Comparison of ENCODE assay signal across 8 mouse cellular contexts in genomic region chr1:74296477-74296876, GRCm38 (mm10). TPM values are rescaled to one million over a fixed set of nuclear protein-coding genes. Genes with fewer than 3 reads are reported as not detected.
DNase-seq lines count a peak whose midpoint lies in the region; ATAC-seq and TF ChIP-seq lines count a peak whose summit lies in the region.

No protein-coding gene starts in this region.

- no peak overlapping the region for H3K4me2 ChIP-seq in limb, embryonic 11.5 days (ENCODE audit: low read depth, severe bottlenecking)
- no peak overlapping the region for H3K4me2 ChIP-seq in neural tube, embryonic 15.5 days

- WGBS in cerebellum, adult 2 months, result 40% methylated on average over 6 of the region's 6 CpGs
- 12% methylated on average over 6 of the region's 6 CpGs for WGBS in lung, adult 2 months
- WGBS in limb, embryonic 11.5 days, result 52% methylated on average over 6 of the region's 6 CpGs
- 72% methylated on average over 6 of the region's 6 CpGs for WGBS in neural tube, embryonic 15.5 days

- peak overlapping the region; percentile 71 for H3K27ac ChIP-seq in cerebellum, adult 2 months (ENCODE audit: insufficient read depth, low read length)
- peak overlapping the region; percentile 81 for H3K27ac ChIP-seq in limb, embryonic 11.5 days (replicated peaks; ENCODE audit: low read depth, low read length)
- peak overlapping the region; percentile 83 for H3K27ac ChIP-seq in neural tube, embryonic 15.5 days (replicated peaks)

- DNase-seq in cerebellum, adult 2 months, result no peak
- DNase-seq in cerebellum, postnatal 4 days (ENCODE audit: low spot score in 2 of 2), result no peak
- DNase-seq in lung, adult 2 months, result peak; percentile 54
- DNase-seq in lung, postnatal 14 days, result no peak
- DNase-seq in limb, embryonic 11.5 days (ENCODE audit: low spot score), result no peak
- DNase-seq in adrenal gland, postnatal 25 days, result no peak
- no peak for DNase-seq in thymus, postnatal 0 days (ENCODE audit: low spot score)

- no peaks in the 10 kb centered on the region for H3K36me3 ChIP-seq in limb, embryonic 11.5 days (ENCODE audit: control insufficient read depth, insufficient read depth, low read length)
- peaks cover 17% of the 10 kb centered on the region for H3K36me3 ChIP-seq in neural tube, embryonic 15.5 days

- no peak for TF ChIP-seq CTCF in cerebellum, adult 2 months (IDR thresholded peaks at IDR 0.05; ENCODE audit: borderline replicate concordance, insufficient read depth, low read depth, low read length)
- no peak for TF ChIP-seq CTCF in lung, adult 2 months (IDR thresholded peaks at IDR 0.05; ENCODE audit: insufficient read depth, low read length)

- no peak for TF ChIP-seq POLR2A in cerebellum, adult 2 months (IDR thresholded peaks at IDR 0.05; ENCODE audit: borderline replicate concordance, insufficient read depth, low read length)
- TF ChIP-seq POLR2A in lung, adult 2 months (IDR thresholded peaks at IDR 0.05; ENCODE audit: borderline replicate concordance, extremely low read depth, low read depth, low read length), result no peak

- H3K4me1 ChIP-seq in cerebellum, adult 2 months (ENCODE audit: control insufficient read depth, insufficient read depth, low read length), result peaks cover 61% of the 10 kb centered on the region
- peaks cover 63% of the 10 kb centered on the region for H3K4me1 ChIP-seq in lung, adult 2 months (ENCODE audit: control insufficient read depth, insufficient read depth, low read length)
- peaks cover 19% of the 10 kb centered on the region for H3K4me1 ChIP-seq in limb, embryonic 11.5 days (ENCODE audit: control insufficient read depth, insufficient read depth, low read length)
- H3K4me1 ChIP-seq in neural tube, embryonic 15.5 days, result peaks cover 48% of the 10 kb centered on the region

- H3K27me3 ChIP-seq in cerebellum, adult 2 months (ENCODE audit: control insufficient read depth, insufficient read depth, low read length), result no peaks in the 10 kb centered on the region
- H3K27me3 ChIP-seq in limb, embryonic 11.5 days (ENCODE audit: control insufficient read depth, insufficient read depth, low read length), result no peaks in the 10 kb centered on the region
- H3K27me3 ChIP-seq in neural tube, embryonic 15.5 days (replicated peaks), result no peaks in the 10 kb centered on the region

- no peak overlapping the region for H3K4me3 ChIP-seq in cerebellum, adult 2 months (replicated peaks; ENCODE audit: insufficient read depth, low read depth, low read length)
- no peak overlapping the region for H3K4me3 ChIP-seq in lung, adult 2 months (replicated peaks; ENCODE audit: extremely low read depth, low read depth, low read length)
- H3K4me3 ChIP-seq in limb, embryonic 11.5 days (ENCODE audit: low read depth, low read length), result no peak overlapping the region
- no peak overlapping the region for H3K4me3 ChIP-seq in neural tube, embryonic 15.5 days (replicated peaks)

- H3K9me3 ChIP-seq in limb, embryonic 11.5 days (ENCODE audit: control insufficient read depth, low read length), result no peaks in the 10 kb centered on the region
- no peaks in the 10 kb centered on the region for H3K9me3 ChIP-seq in neural tube, embryonic 15.5 days (replicated peaks)

- H3K9ac ChIP-seq in limb, embryonic 11.5 days (ENCODE audit: low read length), result 0 out of 2 replicates have a peak overlapping the region, but pooled peaks have one; percentile 9
- 0 out of 2 replicates have a peak overlapping the region, but pooled peaks have one; percentile 7 for H3K9ac ChIP-seq in neural tube, embryonic 15.5 days (replicated peaks)

- no peak for ATAC-seq in limb, embryonic 11.5 days (ENCODE audit: insufficient number of reproducible peaks, low FRiP score, low TSS enrichment, low read depth)
- ATAC-seq in neural tube, embryonic 15.5 days (ENCODE audit: low FRiP score), result no peak

RNA-seq across cellular contexts. Expression of gene Tmbim1, which starts 8.9 kb away (rescaled TPM):
- 56.1 and 58.2 TPM in 2 replicates for polyA plus RNA-seq in cerebellum, adult 2 months (2012; rRNA removed)
- polyA plus RNA-seq in lung, adult 2 months (2012; rRNA removed), result 567 and 655 TPM in 2 replicates
- 10.3 and 10.5 TPM in 2 replicates for polyA plus RNA-seq in limb, embryonic 11.5 days (2014; fragmentation: Nextera tagmentation; extraction: Ambion mirVana)
- polyA plus RNA-seq in neural tube, embryonic 15.5 days (2015; fragmentation: Nextera tagmentation; extraction: Ambion mirVana), result 10.1 and 12.9 TPM in 2 replicates
- total RNA-seq in adrenal gland, postnatal 25 days (2021), result 83.1 and 84.7 TPM in 2 replicates
- polyA plus RNA-seq in thymus, postnatal 0 days (2015; fragmentation: Nextera tagmentation; extraction: Ambion mirVana), result 10.9 and 12.2 TPM in 2 replicates

RNA-seq across cellular contexts. Expression of gene Pnkd, which starts 11.7 kb away (rescaled TPM):
- 185 and 201 TPM in 2 replicates for polyA plus RNA-seq in cerebellum, adult 2 months (2012; rRNA removed)
- polyA plus RNA-seq in lung, adult 2 months (2012; rRNA removed), result 63.0 and 63.5 TPM in 2 replicates
- 118 and 119 TPM in 2 replicates for polyA plus RNA-seq in limb, embryonic 11.5 days (2014; fragmentation: Nextera tagmentation; extraction: Ambion mirVana)
- 152 and 156 TPM in 2 replicates for polyA plus RNA-seq in neural tube, embryonic 15.5 days (2015; fragmentation: Nextera tagmentation; extraction: Ambion mirVana)
- 65.2 and 75.9 TPM in 2 replicates for total RNA-seq in adrenal gland, postnatal 25 days (2021)
- 84.9 and 93.3 TPM in 2 replicates for polyA plus RNA-seq in thymus, postnatal 0 days (2015; fragmentation: Nextera tagmentation; extraction: Ambion mirVana)

RNA-seq across cellular contexts. Expression of gene Aamp, which starts 11.9 kb away (rescaled TPM):
- polyA plus RNA-seq in cerebellum, adult 2 months (2012; rRNA removed), result 186 and 198 TPM in 2 replicates
- polyA plus RNA-seq in lung, adult 2 months (2012; rRNA removed), result 141 and 172 TPM in 2 replicates
- 218 and 223 TPM in 2 replicates for polyA plus RNA-seq in limb, embryonic 11.5 days (2014; fragmentation: Nextera tagmentation; extraction: Ambion mirVana)
- 209 and 236 TPM in 2 replicates for polyA plus RNA-seq in neural tube, embryonic 15.5 days (2015; fragmentation: Nextera tagmentation; extraction: Ambion mirVana)
- 157 and 183 TPM in 2 replicates for total RNA-seq in adrenal gland, postnatal 25 days (2021)
- 195 and 200 TPM in 2 replicates for polyA plus RNA-seq in thymus, postnatal 0 days (2015; fragmentation: Nextera tagmentation; extraction: Ambion mirVana)

RNA-seq across cellular contexts. Expression of gene Gpbar1, which starts 18.1 kb away (rescaled TPM):
- not detected in 2 replicates for polyA plus RNA-seq in cerebellum, adult 2 months (2012; rRNA removed)
- polyA plus RNA-seq in lung, adult 2 months (2012; rRNA removed), result 0.18 and 0.22 TPM in 2 replicates
- 0.51 TPM in 1 of 2 replicates, not detected in the other for polyA plus RNA-seq in limb, embryonic 11.5 days (2014; fragmentation: Nextera tagmentation; extraction: Ambion mirVana)
- 0.73 TPM in 1 of 2 replicates, not detected in the other for polyA plus RNA-seq in neural tube, embryonic 15.5 days (2015; fragmentation: Nextera tagmentation; extraction: Ambion mirVana)
- not detected in 2 replicates for total RNA-seq in adrenal gland, postnatal 25 days (2021)
- polyA plus RNA-seq in thymus, postnatal 0 days (2015; fragmentation: Nextera tagmentation; extraction: Ambion mirVana), result 0.35 and 0.92 TPM in 2 replicates
